In the genomic region with DNA sequence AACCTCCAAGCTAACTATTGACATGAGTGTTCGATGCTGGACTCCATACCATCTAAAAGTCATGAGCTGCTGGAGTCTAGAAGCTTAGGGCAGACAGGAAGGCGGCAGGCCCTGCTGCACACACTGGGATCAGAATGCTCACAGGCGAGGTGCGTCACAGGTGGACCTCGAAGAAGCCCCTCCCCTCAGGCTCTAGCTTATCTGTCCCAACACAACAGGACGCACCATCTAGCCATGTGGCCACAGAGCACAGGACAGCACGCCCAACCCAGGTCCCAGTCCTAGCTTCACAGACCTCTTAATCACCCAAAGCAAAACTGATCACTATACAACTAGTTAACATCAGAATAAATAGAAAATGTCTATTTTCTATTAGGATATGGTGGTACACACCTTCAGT, we compare ENCODE assay signal across 27 mouse cellular contexts. TPM values are rescaled to one million over a fixed set of nuclear protein-coding genes. Genes with fewer than 3 reads are reported as not detected.
A peak's percentile ranks its signal among the peaks of the same experiment; 100 is the strongest.
DNase-seq lines count a peak whose midpoint lies in the region; ATAC-seq and TF ChIP-seq lines count a peak whose summit lies in the region.
"Had no signal": no experiment of that assay in that cellular context is flagged by ENCODE, and none has a peak within 500 bp of the region (broad histone marks: within the 10 kb centered on the region; RNA-seq: fewer than 3 reads in every experiment).

No protein-coding gene starts in this region.

- no peaks in the 10 kb centered on the region for H3K9me3 ChIP-seq in G1E (replicated peaks)
- H3K9me3 ChIP-seq in forebrain, postnatal 0 days (ENCODE audit: low read length) = no peaks in the 10 kb centered on the region
- H3K9me3 ChIP-seq: embryonic facial prominence, embryonic 13.5 days; kidney, embryonic 15.5 days; limb, embryonic 15.5 days; stomach, embryonic 15.5 days had no signal

- H3K36me3 ChIP-seq in G1E (replicated peaks) = peaks cover 72% of the 10 kb centered on the region
- H3K36me3 ChIP-seq in forebrain, postnatal 0 days (ENCODE audit: insufficient read depth) = peaks cover 16% of the 10 kb centered on the region

- no peak overlapping the region for H3K4me2 ChIP-seq in forebrain, postnatal 0 days (ENCODE audit: low read depth)
- H3K4me2 ChIP-seq: embryonic facial prominence, embryonic 13.5 days; kidney, embryonic 15.5 days; limb, embryonic 15.5 days; midbrain, embryonic 11.5 days; stomach, embryonic 15.5 days had no signal

- H3K27ac ChIP-seq in forebrain, postnatal 0 days (ENCODE audit: low read depth, low read length) = no peak overlapping the region
- H3K27ac ChIP-seq: embryonic facial prominence, embryonic 13.5 days; kidney, embryonic 15.5 days; limb, embryonic 15.5 days; stomach, embryonic 15.5 days had no signal

- H3K4me1 ChIP-seq in G1E (ENCODE audit: insufficient read depth, low read depth, low read length) = peaks cover 76% of the 10 kb centered on the region
- H3K4me1 ChIP-seq in forebrain, postnatal 0 days (ENCODE audit: insufficient read depth) = peaks cover 11% of the 10 kb centered on the region

- WGBS in forebrain, postnatal 0 days = 89% methylated on average over 7 of the region's 7 CpGs

- no peak for TF ChIP-seq CTCF in G1E (IDR thresholded peaks at IDR 0.05; ENCODE audit: low read depth, low read length)
- no peak for TF ChIP-seq CTCF in forebrain, postnatal 0 days (IDR thresholded peaks at IDR 0.05; ENCODE audit: low read depth)

- no peak overlapping the region for H3K9ac ChIP-seq in forebrain, postnatal 0 days
- H3K9ac ChIP-seq: embryonic facial prominence, embryonic 13.5 days; kidney, embryonic 15.5 days; limb, embryonic 15.5 days; stomach, embryonic 15.5 days had no signal

- no peaks in the 10 kb centered on the region for H3K27me3 ChIP-seq in G1E (ENCODE audit: insufficient read depth, low read length)
- no peaks in the 10 kb centered on the region for H3K27me3 ChIP-seq in forebrain, postnatal 0 days (ENCODE audit: insufficient read depth, low read length)
- H3K27me3 ChIP-seq: embryonic facial prominence, embryonic 13.5 days; kidney, embryonic 15.5 days; limb, embryonic 15.5 days; stomach, embryonic 15.5 days had no signal

- ATAC-seq in CD4-positive, CD25-positive, alpha-beta regulatory T cell, adult 4 months = no peak
- ATAC-seq in G1E (ENCODE audit: extremely low read depth, insufficient number of reproducible peaks, low FRiP score, poor library complexity, severe bottlenecking) = peak; percentile 50; the same call in 1 of the 2 replicates
- peak; percentile 65 for ATAC-seq in megakaryocyte progenitor cell, adult 5-6 weeks (replicated peaks; ENCODE audit: poor library complexity)
- ATAC-seq in forebrain, postnatal 0 days = no peak
- ATAC-seq: activated CD4-positive, CD25-positive, alpha-beta regulatory T cell, adult 4 months; hindbrain, embryonic 16.5 days had no signal

- peak overlapping the region; percentile 58; the same call in 1 of the 2 replicates for H3K4me3 ChIP-seq in G1E (ENCODE audit: low read depth, low read length)
- H3K4me3 ChIP-seq in forebrain, postnatal 0 days (ENCODE audit: low read depth, low read length) = no peak overlapping the region
- H3K4me3 ChIP-seq: embryonic facial prominence, embryonic 13.5 days; kidney, embryonic 15.5 days; limb, embryonic 15.5 days; stomach, embryonic 15.5 days had no signal

- peak; percentile 25 for DNase-seq in CD4-positive, CD25-positive, alpha-beta regulatory T cell, adult 2 months (ENCODE audit: low read depth, low spot score)
- DNase-seq in G1E (ENCODE audit: low spot score) (peak; percentile 44), liver (peak; percentile 56)
- no peak for DNase-seq in kidney, adult 18-20 months
- DNase-seq in forebrain, postnatal 0 days = no peak
- DNase-seq in kidney, adult 9 months = no peak
- DNase-seq: adrenal gland, postnatal 14 days; cerebellum, adult 18-20 months; cerebellum, postnatal 36 days; gastrocnemius, postnatal 36 days; heart, postnatal 10 days; lung, postnatal 10 days; right cerebral cortex, adult 18-20 months had no signal

RNA-seq across cellular contexts. Expression of a gene that starts 4.4 kb away (rescaled TPM):
- polyA plus RNA-seq in CD4-positive, CD25-positive, alpha-beta regulatory T cell, adult 4 months (2017; shearing (Covaris generic)) = 100 to 1,000 TPM; 204 to 234 TPM
- total RNA-seq in G1E (2014; fragmentation: Nextera tagmentation) (158 and 193 TPM in 2 replicates), G1E (2017) (95.5 and 112 TPM in 2 replicates)
- 81.6 and 95.9 TPM in 2 replicates for polyA plus RNA-seq in G1E (2012)
- total RNA-seq in megakaryocyte progenitor cell, adult 5-6 weeks (2015) = 129 and 131 TPM in 2 replicates
- total RNA-seq in megakaryocyte progenitor cell, adult 5-6 weeks (2017) = 134 and 140 TPM in 2 replicates
- total RNA-seq in forebrain, postnatal 0 days (2014; rRNA removed) = 55.4 and 69.6 TPM in 2 replicates
- 66.6 and 75.1 TPM in 2 replicates for polyA plus RNA-seq in forebrain, postnatal 0 days (2015; fragmentation: Nextera tagmentation; extraction: Ambion mirVana)

RNA-seq across cellular contexts. Expression of a gene that starts 42.7 kb away (rescaled TPM):
- 1 to 10 TPM; 1.1 to 1.3 TPM for polyA plus RNA-seq in CD4-positive, CD25-positive, alpha-beta regulatory T cell, adult 4 months (2017; shearing (Covaris generic))
- not detected in 2 replicates for total RNA-seq in G1E (2014; fragmentation: Nextera tagmentation)
- not detected in 2 replicates for total RNA-seq in G1E (2017)
- polyA plus RNA-seq in G1E (2012) = not detected in 2 replicates
- not detected in 2 replicates for total RNA-seq in megakaryocyte progenitor cell, adult 5-6 weeks (2015)
- total RNA-seq in megakaryocyte progenitor cell, adult 5-6 weeks (2017) = not detected in 2 replicates
- total RNA-seq in forebrain, postnatal 0 days (2014; rRNA removed) = 10.6 and 11.9 TPM in 2 replicates
- polyA plus RNA-seq in forebrain, postnatal 0 days (2015; fragmentation: Nextera tagmentation; extraction: Ambion mirVana) = 11.4 and 13.2 TPM in 2 replicates
- total RNA-seq: gastrocnemius, postnatal 36 days; heart, postnatal 10 days; neutrophil, adult 5-6 weeks had no signal
- polyA plus RNA-seq: spleen, adult 2 months had no signal

RNA-seq across cellular contexts. Expression of a gene that starts 57.6 kb away (rescaled TPM):
- not detected for polyA plus RNA-seq in CD4-positive, CD25-positive, alpha-beta regulatory T cell, adult 4 months (2017; shearing (Covaris generic))
- total RNA-seq in G1E (2014; fragmentation: Nextera tagmentation) = not detected in 2 replicates
- total RNA-seq in G1E (2017) = not detected in 2 replicates
- polyA plus RNA-seq in G1E (2012) = not detected in 2 replicates
- total RNA-seq in megakaryocyte progenitor cell, adult 5-6 weeks (2015) = not detected in 2 replicates
- total RNA-seq in megakaryocyte progenitor cell, adult 5-6 weeks (2017) = not detected in 2 replicates
- total RNA-seq in forebrain, postnatal 0 days (2014; rRNA removed) = not detected in 2 replicates
- polyA plus RNA-seq in forebrain, postnatal 0 days (2015; fragmentation: Nextera tagmentation; extraction: Ambion mirVana) = not detected in 2 replicates
- total RNA-seq: adrenal gland, postnatal 14 days; gastrocnemius, postnatal 36 days; heart, postnatal 10 days; layer of hippocampus, postnatal 25 days; left cerebral cortex, postnatal 14 days; neutrophil, adult 5-6 weeks had no signal
- polyA plus RNA-seq: activated CD4-positive, CD25-positive, alpha-beta regulatory T cell, adult 4 months; embryonic facial prominence, embryonic 13.5 days; forebrain, embryonic 11.5 days; hindbrain, embryonic 16.5 days; midbrain, embryonic 11.5 days had no signal

Comparison
In these comparisons a context has a peak if more than half of its experiments do, and no peak if none do; other contexts are left out.
1. DNase-seq: peak in CD4-positive, CD25-positive, alpha-beta regulatory T cell, adult 2 months (single experiment), G1E (single experiment) and liver (single experiment); none in kidney, adult 18-20 months (single experiment), forebrain, postnatal 0 days (single experiment) and kidney, adult 9 months (single experiment).
2. ATAC-seq: peak in G1E (single experiment) and megakaryocyte progenitor cell, adult 5-6 weeks (single experiment); none in CD4-positive, CD25-positive, alpha-beta regulatory T cell, adult 4 months (single experiment) and forebrain, postnatal 0 days (single experiment).
3. RNA of a gene that starts 42.7 kb away (total RNA-seq): 10.6 to 11.9 TPM in forebrain, postnatal 0 days; not detected in G1E and not detected in megakaryocyte progenitor cell, adult 5-6 weeks; every median in the first group is over 10 times any median in the second.